Mouse (Mus musculus) small intestine, adult 2 months (tissue): ENCODE measurements around the gene Atg9a.
A peak's percentile ranks its signal among the peaks of the same experiment; 100 is the strongest.

ENCODE experiments used
- CTCF ChIP-seq: fragments of 200-500 bp; IDR thresholded peaks from 2 replicates; pipeline ENCODE4 v1.5.1; 2012; ENCODE audit warnings: low read depth, mild to moderate bottlenecking, control low read depth, inconsistent platforms, low read length, moderate library complexity, mixed read lengths; ENCODE audit not compliant: insufficient replicate concordance, insufficient read length; ENCODE audit errors: extremely low read depth
- POLR2A ChIP-seq: fragments of 200-500 bp; IDR thresholded peaks from 2 replicates; pipeline ENCODE4 v1.6.1; 2012; ENCODE audit warnings: low read depth, mild to moderate bottlenecking, control low read depth, inconsistent platforms, low read length, moderate library complexity

GRCm38 (mm10) chr1:75141486-75142190, 50.4 kb downstream of the Atg9a start:
- TF ChIP-seq CTCF (no peak), POLR2A (peak; percentile 95)
